Mouse (Mus musculus) stomach, embryonic 14.5 days (tissue): ENCODE measurements at regions not wholly inside any gene's neighbourhood (a gene's known extent, or its start where the extent isn't known, plus 50 kb on each side); places are given as distances from the start of the nearest gene placed in this dataset.

Experiments
- ATAC-seq: fragments of 200-750 bp; cut with Nextera tagmentation; 2 replicates; pipeline ENCODE4 v1.8.0; 2017; ENCODE audit warnings: low read depth, moderate TSS enrichment; ENCODE audit not compliant: insufficient number of reproducible peaks, insufficient read depth, low FRiP score
- H3K27ac ChIP-seq: fragments of 300-500 bp; sonication (generic); 2 replicates; pipeline ENCODE4 v1.5.1; 2014; ENCODE audit warnings: mild to moderate bottlenecking, low read length, moderate library complexity, mixed read lengths
- H3K27me3 ChIP-seq: fragments of 300-500 bp; sonication (generic); 2 replicates; pipeline ENCODE4 v1.6.1; 2014; ENCODE audit warnings: low read length, control low read depth, mixed read lengths; ENCODE audit not compliant: control insufficient read depth, insufficient read depth
- H3K36me3 ChIP-seq: fragments of 300-500 bp; sonication (generic); 2 replicates; pipeline ENCODE4 v1.6.1; 2014; ENCODE audit warnings: mild to moderate bottlenecking, control low read depth, low read length, moderate library complexity, mixed read lengths; ENCODE audit not compliant: control insufficient read depth, insufficient read depth
- H3K4me1 ChIP-seq: fragments of 300-500 bp; sonication (generic); 2 replicates; pipeline ENCODE4 v1.6.1; 2014; ENCODE audit warnings: low read length, control low read depth, mixed read lengths; ENCODE audit not compliant: control insufficient read depth, insufficient read depth
- H3K4me2 ChIP-seq: fragments of 300-500 bp; sonication (generic); replicated peaks from 2 replicates; pipeline ENCODE4 v1.6.1; 2014; ENCODE audit warnings: low read depth, low read length, control low read depth
- H3K4me3 ChIP-seq: fragments of 300-500 bp; sonication (generic); 2 replicates; pipeline ENCODE4 v1.5.1; 2014; ENCODE audit warnings: low read depth, low read length, control low read depth
- H3K9ac ChIP-seq: fragments of 300-500 bp; sonication (generic); replicated peaks from 2 replicates; pipeline ENCODE4 v1.6.1; 2014; ENCODE audit warnings: low read depth, mild to moderate bottlenecking, control low read depth, low read length, moderate library complexity, mixed read lengths
- H3K9me3 ChIP-seq: fragments of 300-500 bp; sonication (generic); 2 replicates; pipeline ENCODE4 v1.6.1; 2016; ENCODE audit warnings: low read depth, low read length, control low read depth; ENCODE audit not compliant: control insufficient read depth
- WGBS: fragments of 180-500 bp; shearing (Covaris S2); extraction: QIAGEN DNeasy Blood & Tissue Kit; methylation state at CpG from one replicate; pipeline ENCODE4 v1.1.7; 2014; 5-methylcytosine and 5-hydroxymethylcytosine counted together

DNA sequence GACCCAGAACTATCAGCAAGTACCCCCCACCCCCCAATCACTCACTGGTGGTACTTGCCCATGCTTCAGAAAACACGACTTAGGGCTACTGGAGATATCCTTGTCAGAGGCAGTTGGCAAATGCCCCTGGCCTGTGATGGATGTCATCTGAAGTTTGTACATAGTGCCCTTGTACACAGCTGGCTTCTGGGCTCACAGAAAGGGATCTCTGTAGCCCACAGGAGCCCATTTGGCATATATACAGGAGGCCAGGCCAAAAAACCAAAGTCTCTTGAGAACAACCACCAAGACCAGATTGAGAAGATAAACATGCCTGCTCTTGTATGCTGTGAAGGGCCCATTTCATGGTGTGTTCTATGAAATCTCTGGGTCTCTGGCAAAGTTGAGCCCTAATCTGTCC is 181.3 kb upstream of the Kbtbd8 start:
- Histone ChIP-seq H3K4me3 (no peak overlapping the region), H3K9me3 (no peaks in the 10 kb centered on the region), H3K27me3 (no peaks in the 10 kb centered on the region), H3K4me2 (no peak overlapping the region), H3K4me1 (no peaks in the 10 kb centered on the region), H3K9ac (no peak overlapping the region), H3K27ac (no peak overlapping the region), H3K36me3 (no peaks in the 10 kb centered on the region)
- 85% methylated on average over 1 of the region's 1 CpGs for WGBS
- ATAC-seq, result no peak

GRCm38 (mm10) chr6:94927811-94928210 is 189.2 kb upstream of the Kbtbd8 start:
- 88% methylated on average over 6 of the region's 6 CpGs for WGBS
- Histone ChIP-seq H3K9ac (no peak overlapping the region), H3K4me3 (no peak overlapping the region), H3K4me2 (no peak overlapping the region), H3K36me3 (no peaks in the 10 kb centered on the region), H3K4me1 (no peaks in the 10 kb centered on the region), H3K27ac (no peak overlapping the region), H3K9me3 (no peaks in the 10 kb centered on the region), H3K27me3 (no peaks in the 10 kb centered on the region)
- ATAC-seq, result no peak

DNA sequence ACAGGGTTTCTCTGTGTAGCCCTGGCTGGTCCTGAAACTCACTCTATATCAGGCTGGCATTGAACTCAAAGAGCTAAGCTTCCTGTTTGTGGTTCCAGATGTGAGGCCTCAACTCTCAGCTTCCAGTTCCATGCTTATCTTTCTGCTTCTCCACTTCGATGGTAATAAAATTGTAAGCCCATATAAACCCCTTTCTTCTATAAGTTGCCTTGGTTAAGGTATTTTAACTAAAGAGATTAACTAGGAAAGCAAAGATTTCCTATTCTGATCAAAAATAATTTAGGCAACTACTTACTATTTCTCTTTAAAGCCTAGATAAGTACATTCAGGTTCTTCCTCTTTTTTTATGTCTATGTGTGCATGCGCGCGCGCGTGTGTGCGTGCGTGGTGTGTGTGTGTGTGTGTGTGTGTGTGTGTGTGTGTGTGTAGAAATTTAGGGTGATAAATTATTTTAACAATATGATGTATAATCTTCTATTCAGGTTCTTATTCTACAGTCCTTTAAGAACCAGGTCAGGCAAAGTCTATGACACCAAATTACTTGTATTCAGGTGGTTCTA is 190.3 kb upstream of the Kbtbd8 start:
- Histone ChIP-seq H3K9me3 (no peaks in the 10 kb centered on the region), H3K27ac (no peak overlapping the region), H3K27me3 (no peaks in the 10 kb centered on the region), H3K4me3 (no peak overlapping the region), H3K4me1 (0 out of 2 replicates have a peak, but pooled peaks cover under 1% of the 10 kb centered on the region), H3K4me2 (no peak overlapping the region), H3K9ac (no peak overlapping the region), H3K36me3 (no peaks in the 10 kb centered on the region)
- no peak for ATAC-seq
- WGBS, result 92% methylated on average over 8 of the region's 8 CpGs

DNA sequence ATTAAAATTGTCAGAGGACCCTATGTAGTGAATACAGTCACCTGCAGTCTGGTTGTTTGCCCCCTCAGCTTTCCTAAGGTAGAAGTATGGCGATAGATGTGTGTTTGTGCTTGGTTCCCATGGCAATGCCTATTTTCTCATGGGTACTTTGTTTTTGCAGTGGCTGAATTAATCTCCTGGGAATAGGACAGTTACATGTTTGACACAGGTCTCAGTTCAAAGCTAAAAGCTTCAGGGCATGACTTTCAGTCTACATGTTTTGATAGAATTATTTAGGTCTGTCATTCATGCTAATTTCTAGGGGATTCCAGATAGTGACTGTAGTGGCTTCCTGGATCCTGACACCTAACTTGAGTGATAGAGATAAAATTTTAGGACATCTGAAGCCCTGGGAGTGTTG is 191.6 kb upstream of the Kbtbd8 start:
- H3K4me1 ChIP-seq, result 0 out of 2 replicates have a peak, but pooled peaks cover 5% of the 10 kb centered on the region
- ATAC-seq, result no peak

GRCm38 (mm10) chr6:94924338-94925039 is 192.6 kb upstream of the Kbtbd8 start:
- ATAC-seq, result no peak
- Histone ChIP-seq H3K4me1 (0 out of 2 replicates have a peak, but pooled peaks cover 5% of the 10 kb centered on the region), H3K27ac (no peak overlapping the region), H3K4me3 (no peak overlapping the region), H3K4me2 (no peak overlapping the region), H3K27me3 (no peaks in the 10 kb centered on the region), H3K36me3 (no peaks in the 10 kb centered on the region), H3K9ac (no peak overlapping the region), H3K9me3 (no peaks in the 10 kb centered on the region)
- WGBS, result 87% methylated on average over 11 of the region's 11 CpGs

More for the DNA sequence above, 191.6 kb upstream of the Kbtbd8 start:
- Histone ChIP-seq H3K9ac (no peak overlapping the region), H3K9me3 (no peaks in the 10 kb centered on the region), H3K4me3 (no peak overlapping the region), H3K27ac (no peak overlapping the region), H3K36me3 (no peaks in the 10 kb centered on the region), H3K27me3 (no peaks in the 10 kb centered on the region), H3K4me2 (no peak overlapping the region)
- 82% methylated on average over 1 of the region's 1 CpGs for WGBS

DNA sequence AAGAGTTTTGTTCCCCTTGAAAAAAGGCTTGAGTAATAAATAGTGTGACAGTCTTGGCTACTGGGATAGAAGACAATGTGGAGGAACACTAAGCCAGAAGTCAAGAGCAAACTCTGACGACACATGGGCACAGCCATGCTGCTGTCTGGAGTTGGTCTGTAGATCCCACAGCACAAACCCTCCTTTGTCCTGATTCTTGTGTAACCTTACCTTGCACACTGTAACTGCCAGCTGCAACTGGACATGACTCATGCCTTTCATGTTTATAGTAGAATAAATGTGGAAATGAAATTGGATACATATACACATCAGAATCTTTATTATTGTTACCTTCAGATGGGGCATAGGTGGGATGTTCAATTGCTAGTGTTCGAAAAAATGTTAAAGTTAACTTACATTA is 195.3 kb upstream of the Kbtbd8 start:
- H3K27ac ChIP-seq, result no peak overlapping the region
- no peak overlapping the region for H3K9ac ChIP-seq
- no peaks in the 10 kb centered on the region for H3K27me3 ChIP-seq
- ATAC-seq, result no peak
- H3K9me3 ChIP-seq, result no peaks in the 10 kb centered on the region
- H3K36me3 ChIP-seq, result no peaks in the 10 kb centered on the region
- 50% methylated on average over 2 of the region's 2 CpGs for WGBS
- H3K4me1 ChIP-seq, result 0 out of 2 replicates have a peak, but pooled peaks cover 5% of the 10 kb centered on the region
- no peak overlapping the region for H3K4me3 ChIP-seq
- H3K4me2 ChIP-seq, result no peak overlapping the region

DNA sequence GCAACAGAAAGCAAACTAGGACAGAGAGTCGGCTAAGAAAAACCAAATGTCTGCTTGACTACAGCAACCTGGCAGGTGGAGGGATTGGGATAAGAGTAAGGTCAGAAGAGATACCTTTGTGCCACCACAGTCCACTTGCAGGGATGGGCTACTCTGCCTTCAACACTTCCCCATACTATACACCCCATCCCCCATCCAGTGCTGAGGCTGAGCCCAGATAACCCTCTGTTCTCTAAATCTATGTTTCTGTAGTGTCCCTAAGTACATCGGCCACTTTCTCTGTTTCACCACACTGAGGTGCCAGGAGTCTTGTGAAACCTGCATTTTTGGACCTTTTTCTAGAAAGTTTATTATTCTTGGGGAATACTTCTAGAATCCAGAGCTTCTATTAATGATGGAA is 196.3 kb upstream of the Kbtbd8 start:
- no peak for ATAC-seq
- Histone ChIP-seq H3K4me2 (no peak overlapping the region), H3K27ac (no peak overlapping the region), H3K4me3 (no peak overlapping the region), H3K36me3 (no peaks in the 10 kb centered on the region), H3K4me1 (0 out of 2 replicates have a peak, but pooled peaks cover 11% of the 10 kb centered on the region), H3K9me3 (no peaks in the 10 kb centered on the region), H3K9ac (no peak overlapping the region), H3K27me3 (no peaks in the 10 kb centered on the region)
- 94% methylated on average over 2 of the region's 2 CpGs for WGBS

DNA sequence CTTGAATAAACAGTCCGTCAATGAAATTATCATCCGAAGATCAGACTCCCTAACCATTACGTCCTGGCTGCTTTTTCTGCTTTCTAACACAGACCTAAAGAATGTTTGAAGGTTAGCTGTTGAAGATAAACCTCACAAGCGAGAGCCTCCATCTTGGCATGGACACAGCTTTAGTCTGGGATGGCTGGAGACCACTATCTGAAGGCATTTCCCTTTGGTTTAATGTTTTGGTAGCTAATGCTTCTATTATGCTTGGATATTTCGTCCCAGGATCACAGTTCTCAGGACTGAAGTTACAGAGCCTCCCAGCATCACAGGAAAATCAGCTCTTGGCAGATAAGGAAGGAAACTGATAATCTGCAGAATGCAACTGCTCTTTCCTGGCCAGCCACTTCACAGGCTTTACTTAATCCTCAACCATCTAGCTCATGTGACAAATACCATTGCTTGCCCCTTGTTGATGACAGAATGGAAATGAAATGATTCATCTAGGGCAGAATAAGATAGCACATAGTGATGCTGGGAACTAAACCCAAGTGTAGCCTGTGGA is 197.8 kb upstream of the Kbtbd8 start:
- Histone ChIP-seq H3K9me3 (no peaks in the 10 kb centered on the region), H3K27ac (no peak overlapping the region), H3K4me2 (no peak overlapping the region), H3K9ac (no peak overlapping the region), H3K36me3 (no peaks in the 10 kb centered on the region), H3K27me3 (no peaks in the 10 kb centered on the region), H3K4me3 (no peak overlapping the region), H3K4me1 (0 out of 2 replicates have a peak, but pooled peaks cover 11% of the 10 kb centered on the region)
- ATAC-seq, result no peak
- 67% methylated on average over 5 of the region's 5 CpGs for WGBS
